Mouse (Mus musculus): ENCODE results near the gene Adcyap1r1. TPM values are rescaled to one million over a fixed set of nuclear protein-coding genes. Genes with fewer than 3 reads are reported as not detected.

The Adcyap1r1 gene
- total RNA-seq, 2 experiments from 2014 or later: 1.6 TPM; not detected in 1

- no peak for ATAC-seq (replicated peaks; ENCODE audit: poor library complexity, severe bottlenecking)
These were observed 35.9 kb downstream of the Adcyap1r1 start for GRCm38 (mm10) chr6:55487726-55488125.

- no peak for ATAC-seq (replicated peaks; ENCODE audit: poor library complexity, severe bottlenecking)
These were observed 44.4 kb downstream of the Adcyap1r1 start for GRCm38 (mm10) chr6:55496201-55496600.

- ATAC-seq (replicated peaks; ENCODE audit: poor library complexity, severe bottlenecking): no peak
These were observed 47.0 kb downstream of the Adcyap1r1 start for GRCm38 (mm10) chr6:55498753-55499152.

DNA sequence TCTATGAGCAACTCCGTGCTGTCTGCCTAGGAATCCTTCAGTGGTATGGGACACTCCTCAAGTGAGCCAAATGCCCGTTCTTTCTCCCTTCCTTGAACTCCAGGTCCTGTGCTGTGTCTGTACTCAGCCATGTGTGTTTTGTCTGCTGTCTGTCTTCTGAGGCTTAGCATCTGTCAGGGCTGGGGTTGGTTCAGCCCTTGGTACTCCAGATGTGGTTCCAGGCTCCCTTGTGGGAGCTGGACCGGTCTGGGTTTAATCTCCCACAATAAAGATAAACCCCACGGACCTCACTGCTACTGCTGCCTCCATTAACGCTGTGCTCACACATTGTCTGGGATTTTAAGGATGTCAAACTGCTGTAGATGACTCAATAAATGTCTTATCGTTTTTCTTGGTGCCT lies 49.3 kb downstream of the Adcyap1r1 start:
- ATAC-seq (replicated peaks; ENCODE audit: poor library complexity, severe bottlenecking): no peak

DNA sequence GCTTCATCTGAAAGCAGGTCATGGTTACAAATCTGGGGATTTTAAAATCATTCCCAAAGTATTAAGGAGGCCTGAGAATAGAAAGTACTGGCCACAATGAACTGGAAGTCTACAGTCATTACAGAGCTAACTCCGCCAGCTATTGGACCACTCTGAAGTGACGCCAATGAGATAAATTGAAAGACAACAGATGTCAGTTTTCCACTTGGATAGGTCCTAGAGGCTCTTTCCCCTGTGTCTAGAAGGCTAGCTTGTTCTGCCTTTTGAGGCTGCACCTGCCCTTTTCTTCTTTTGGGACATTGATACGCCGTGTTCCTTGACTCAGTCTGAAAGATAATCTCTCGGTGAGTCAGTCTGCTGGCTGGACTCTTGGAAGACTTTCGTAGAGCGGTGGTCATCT lies 50.5 kb downstream of the Adcyap1r1 start:
- ATAC-seq (replicated peaks; ENCODE audit: poor library complexity, severe bottlenecking): no peak

DNA sequence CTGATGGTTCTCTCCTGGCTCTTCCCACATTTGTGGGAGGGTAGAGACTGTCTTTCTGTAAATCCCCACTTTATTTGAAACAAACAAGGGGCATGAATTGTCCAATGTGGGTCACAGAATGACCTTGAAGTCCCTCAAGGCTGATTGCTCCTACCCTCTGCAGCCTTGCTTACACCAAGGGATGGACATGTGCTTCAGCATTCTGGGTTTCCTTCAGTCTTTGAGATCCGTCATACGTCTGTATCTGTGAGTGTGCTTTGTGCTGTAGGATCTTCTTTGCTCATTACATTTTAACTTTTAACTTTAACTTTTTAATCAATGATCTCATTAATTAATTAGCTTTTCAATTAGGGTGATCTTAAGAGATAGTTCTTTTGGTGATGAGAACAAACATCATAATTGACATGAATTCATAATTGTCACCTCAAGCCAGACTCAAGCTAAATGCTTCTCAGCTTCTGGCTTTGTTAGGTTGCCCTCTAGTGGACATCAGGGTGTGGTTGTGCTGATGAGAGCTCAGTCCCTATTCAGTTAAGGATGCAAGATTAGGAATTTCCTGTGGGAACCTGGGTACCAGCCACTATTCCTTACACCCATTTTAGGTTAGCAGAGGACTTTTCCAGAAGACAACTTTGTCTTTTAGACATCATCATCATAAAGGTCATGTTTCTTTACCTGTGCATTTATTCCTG lies 53.2 kb downstream of the Adcyap1r1 start:
- ATAC-seq (replicated peaks; ENCODE audit: poor library complexity, severe bottlenecking): no peak

DNA sequence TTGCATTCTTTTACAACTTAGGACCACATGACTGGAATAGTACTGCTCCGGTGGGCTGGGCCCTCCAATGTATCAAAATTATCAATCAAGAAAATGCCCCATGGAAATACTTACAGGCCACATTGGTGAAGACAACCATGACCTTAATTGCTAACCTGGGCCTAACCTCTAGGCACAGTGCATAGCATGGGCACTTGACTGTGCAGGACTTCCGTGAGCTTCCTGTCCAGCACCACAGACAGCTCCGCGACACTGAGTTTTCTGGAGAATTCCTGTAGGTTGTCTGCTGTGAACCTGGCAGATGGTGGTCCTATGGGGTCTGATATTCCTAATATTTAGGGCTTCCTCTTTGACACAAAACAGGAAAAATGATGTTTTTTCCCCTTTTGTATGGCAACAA lies 54.7 kb downstream of the Adcyap1r1 start:
- ATAC-seq (replicated peaks; ENCODE audit: poor library complexity, severe bottlenecking): no peak

DNA sequence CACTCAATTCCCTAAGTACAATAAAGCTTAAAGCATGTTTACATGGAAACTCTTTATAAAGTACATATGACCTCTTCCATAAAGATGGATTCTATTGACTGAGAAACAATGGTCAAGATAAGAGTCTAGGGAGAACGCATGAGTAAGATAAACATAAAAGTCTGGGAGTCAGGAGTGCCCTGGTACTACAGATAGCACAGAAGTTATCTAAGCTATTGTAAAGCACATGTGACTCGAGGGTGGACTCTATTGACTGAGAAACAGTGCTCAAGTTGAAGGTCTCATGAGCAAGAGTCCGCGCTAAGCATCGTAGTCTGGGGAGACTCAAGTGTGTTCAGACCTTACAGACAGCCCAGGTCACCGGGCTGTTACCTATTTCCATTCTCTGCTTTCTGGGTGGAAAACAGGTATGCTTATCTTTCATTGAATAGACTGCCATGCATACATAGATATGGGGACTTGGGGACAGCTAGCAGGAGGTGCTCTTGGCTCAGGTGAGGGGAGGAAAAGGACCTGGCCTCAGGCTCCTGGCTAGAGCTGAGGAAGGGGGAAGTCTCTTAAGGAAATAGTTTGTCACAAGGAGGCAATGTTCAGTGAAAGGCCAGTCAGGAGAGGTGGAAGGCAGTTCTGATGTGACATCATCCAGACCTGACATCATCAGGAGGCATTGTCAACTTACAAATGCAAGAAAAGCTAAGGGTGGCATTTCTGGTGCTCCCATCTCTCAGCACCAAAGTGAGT lies 57.5 kb downstream of the Adcyap1r1 start:
- no peak for ATAC-seq (replicated peaks; ENCODE audit: poor library complexity, severe bottlenecking)

DNA sequence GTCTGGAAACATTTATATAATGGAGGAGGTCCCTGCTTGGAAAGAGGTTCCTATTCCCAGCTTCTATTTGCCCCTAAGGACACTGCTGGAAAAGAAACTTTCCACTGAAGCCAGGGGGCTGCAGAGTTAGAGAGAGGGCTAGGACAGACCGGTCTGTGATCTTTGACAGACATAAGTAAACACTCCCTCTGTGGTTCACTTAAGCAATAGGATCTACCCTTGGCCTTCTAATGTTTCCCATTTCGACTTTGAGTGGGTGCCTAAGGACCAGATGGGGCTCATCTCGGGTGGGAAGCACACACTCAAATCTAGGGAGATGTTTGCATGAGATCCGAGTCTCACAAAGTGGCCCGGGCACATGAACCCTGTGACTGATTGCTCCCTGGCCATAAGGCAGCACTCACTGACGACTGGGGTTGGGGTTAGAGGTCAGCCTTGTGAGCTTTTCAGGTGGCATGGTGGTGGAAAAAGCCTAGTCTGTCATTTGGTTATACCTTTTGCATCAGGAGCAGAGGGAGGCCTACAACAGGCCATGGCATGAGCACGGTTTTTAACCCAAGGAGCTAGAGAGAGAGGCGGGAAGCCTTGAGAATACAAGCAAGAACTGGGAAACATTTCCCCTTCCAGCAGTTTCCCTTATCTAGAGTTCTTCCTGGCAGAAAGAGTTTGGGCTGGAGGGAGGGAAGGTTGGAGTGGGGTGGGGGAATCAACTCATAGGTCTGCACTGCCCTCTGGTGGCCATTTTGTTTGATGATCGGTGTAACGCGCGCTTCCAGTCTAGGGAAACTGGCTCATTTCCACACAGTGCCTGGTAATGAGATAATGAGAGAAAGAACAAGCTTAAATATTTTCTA lies 59.7 kb downstream of the Adcyap1r1 start:
- ATAC-seq (replicated peaks; ENCODE audit: poor library complexity, severe bottlenecking): peak; percentile 75

DNA sequence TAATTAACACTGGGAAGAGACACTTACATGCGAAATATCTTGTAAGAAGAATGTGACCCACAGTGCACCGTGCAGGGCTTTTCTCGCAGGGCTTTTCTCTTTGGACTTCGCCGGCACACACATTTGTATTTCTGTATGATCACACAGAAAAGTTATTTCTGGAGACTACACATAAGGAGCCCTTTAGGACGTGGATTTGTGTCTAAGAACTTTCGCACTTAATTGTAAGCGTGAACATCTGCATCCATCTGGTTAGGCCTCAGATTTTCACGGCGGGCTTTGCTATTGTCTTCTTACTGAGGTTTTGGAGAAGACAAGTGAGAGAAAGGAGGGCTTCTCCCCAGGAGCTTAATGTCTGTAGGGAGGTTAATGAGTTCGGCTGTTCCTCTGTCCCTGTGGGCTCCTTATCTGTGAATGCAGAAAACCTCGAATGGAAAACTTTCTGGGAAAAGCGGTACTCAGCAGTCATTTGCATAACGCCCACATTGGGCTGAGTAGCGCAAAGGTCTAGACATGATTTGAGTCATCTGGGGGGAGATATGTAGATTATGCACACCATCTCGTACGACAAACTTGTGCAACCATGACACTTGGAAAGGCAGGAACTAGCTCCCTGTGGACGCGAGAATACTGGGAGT lies 60.4 kb downstream of the Adcyap1r1 start:
- ATAC-seq (replicated peaks; ENCODE audit: poor library complexity, severe bottlenecking): no peak

DNA sequence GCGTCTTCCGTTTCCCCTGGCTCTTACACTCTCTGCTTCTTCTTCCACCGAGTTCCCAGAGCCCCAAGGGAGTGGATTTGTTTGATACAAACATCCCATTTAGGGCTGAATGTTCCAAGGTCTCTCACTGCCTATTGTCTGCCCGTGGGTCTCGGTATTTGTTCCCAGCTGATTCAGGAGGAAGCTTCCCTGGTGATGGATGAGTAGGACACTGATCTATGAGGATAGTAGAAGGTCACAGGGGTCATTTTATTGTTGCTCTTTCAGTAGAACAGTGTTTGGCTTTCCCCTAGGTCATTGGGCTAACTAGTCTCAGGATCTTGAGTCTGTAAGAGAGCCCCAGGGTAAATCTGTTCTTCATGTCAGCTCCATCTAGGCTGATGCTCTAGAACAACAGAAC lies 61.7 kb downstream of the Adcyap1r1 start:
- no peak for ATAC-seq (replicated peaks; ENCODE audit: poor library complexity, severe bottlenecking)

- peak; percentile 69 for ATAC-seq (replicated peaks; ENCODE audit: poor library complexity, severe bottlenecking)
These were observed 67.9 kb downstream of the Adcyap1r1 start for GRCm38 (mm10) chr6:55519605-55520201.

DNA sequence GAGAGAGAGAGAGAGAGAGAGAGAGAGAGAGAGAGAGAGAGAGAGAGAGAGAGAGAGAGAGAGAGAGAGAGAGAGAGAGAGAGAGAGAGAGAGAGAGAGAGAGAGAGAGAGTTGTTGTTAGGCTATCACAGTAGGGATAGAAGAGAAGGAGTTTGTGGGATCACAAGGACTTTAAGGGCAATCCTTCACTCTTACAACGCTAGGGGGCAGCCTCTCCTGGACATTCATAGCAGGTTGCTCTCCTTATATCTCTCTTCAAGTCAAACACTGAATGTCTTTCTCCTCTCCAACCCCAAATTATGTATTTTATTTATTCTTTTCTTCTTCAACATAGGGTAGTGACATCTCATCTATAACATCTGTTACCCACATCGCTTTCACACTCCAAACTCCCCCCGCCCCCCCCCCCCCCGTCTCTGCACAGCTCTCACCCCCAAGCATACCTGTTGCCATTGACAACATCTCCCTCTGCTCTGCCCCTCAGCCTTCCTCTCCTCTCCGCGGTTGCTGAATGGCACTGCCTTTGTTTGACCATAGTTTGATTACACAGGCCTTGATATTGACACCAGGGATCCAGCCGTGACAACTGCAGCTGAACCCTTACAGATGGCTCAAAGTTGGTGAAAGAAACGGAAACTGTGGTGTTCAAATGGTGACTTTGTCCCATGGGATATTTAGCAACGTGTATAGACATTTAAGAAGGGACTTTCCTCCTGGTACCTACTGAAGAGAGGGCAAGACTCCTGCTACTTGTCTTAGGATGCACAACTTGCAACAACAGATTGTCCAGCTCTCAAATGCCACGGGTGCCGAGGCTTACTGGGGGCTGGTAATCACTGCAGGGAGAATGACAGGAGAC lies 68.7 kb downstream of the Adcyap1r1 start:
- ATAC-seq (replicated peaks; ENCODE audit: poor library complexity, severe bottlenecking): no peak

- ATAC-seq (replicated peaks; ENCODE audit: poor library complexity, severe bottlenecking): no peak
These were observed 84.7 kb downstream of the Adcyap1r1 start for GRCm38 (mm10) chr6:55536469-55536868.

- no peak for ATAC-seq (replicated peaks; ENCODE audit: poor library complexity, severe bottlenecking)
These were observed 87.4 kb downstream of the Adcyap1r1 start for GRCm38 (mm10) chr6:55539196-55539595.

GRCm38 (mm10) chr6:55542359-55542758 lies 90.6 kb downstream of the Adcyap1r1 start:
- ATAC-seq (replicated peaks; ENCODE audit: poor library complexity, severe bottlenecking): no peak

DNA sequence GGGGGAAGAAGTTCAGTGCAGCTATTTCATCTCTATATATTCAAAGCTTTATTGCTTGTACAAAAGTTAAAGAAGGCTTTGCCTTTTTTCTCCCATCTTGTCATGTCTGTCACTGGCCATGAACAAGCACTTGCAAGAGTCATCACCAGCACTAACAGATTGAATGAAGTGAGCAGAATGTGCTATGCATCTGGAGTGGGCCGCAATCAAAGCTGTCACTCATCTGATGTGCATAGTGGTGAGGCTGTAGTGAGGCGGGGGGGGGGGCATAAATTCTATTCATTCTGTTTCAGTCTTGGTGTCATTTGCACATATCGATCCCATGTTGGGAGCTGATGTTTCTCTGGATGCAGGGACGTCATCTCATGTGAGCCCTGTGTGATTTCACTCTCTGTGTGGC lies 91.6 kb downstream of the Adcyap1r1 start:
- ATAC-seq (replicated peaks; ENCODE audit: poor library complexity, severe bottlenecking): no peak

- ATAC-seq (replicated peaks; ENCODE audit: poor library complexity, severe bottlenecking): no peak
These were observed 97.4 kb downstream of the Adcyap1r1 start for GRCm38 (mm10) chr6:55549211-55549610.

GRCm38 (mm10) chr6:55550926-55551325 lies 99.1 kb downstream of the Adcyap1r1 start:
- no peak for ATAC-seq (replicated peaks; ENCODE audit: poor library complexity, severe bottlenecking)
